Mouse (Mus musculus): ENCODE measurements at regions not wholly inside any gene's neighbourhood (a gene's known extent, or its start where the extent isn't known, plus 50 kb on each side); places are given as distances from the start of the nearest gene placed in this dataset.

DNA sequence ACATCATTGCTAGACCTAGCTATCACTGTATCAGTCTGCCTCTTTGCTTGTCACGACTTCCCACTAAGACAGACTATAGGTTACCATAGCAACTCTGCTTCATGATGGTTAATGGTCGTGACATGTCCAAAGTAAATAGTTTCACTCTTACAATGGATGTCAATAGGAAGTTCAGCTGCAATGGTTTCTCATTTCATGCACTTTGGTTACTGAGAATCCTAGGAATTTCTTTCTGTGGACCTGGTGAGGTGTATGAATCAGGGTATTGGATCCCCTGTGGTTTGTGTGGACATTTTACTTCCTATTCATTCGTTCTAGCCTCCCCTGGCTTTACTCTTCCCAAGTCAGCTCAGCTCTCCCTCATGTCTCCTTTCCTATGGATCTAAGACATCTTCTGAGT lies 385.5 kb upstream of the Dcn start:
- Histone ChIP-seq H3K4me2 (no peak overlapping the region), H3K27me3 (ENCODE audit: control insufficient read depth, insufficient read depth, low read length) (no peaks in the 10 kb centered on the region), H3K9ac (ENCODE audit: low read depth, low read length) (no peak overlapping the region), H3K9me3 (replicated peaks; ENCODE audit: control insufficient read depth, low read length) (no peaks in the 10 kb centered on the region), H3K4me3 (ENCODE audit: low read depth, low read length) (no peak overlapping the region), H3K36me3 (ENCODE audit: control insufficient read depth, insufficient read depth, low read length) (no peaks in the 10 kb centered on the region), H3K27ac (ENCODE audit: low read depth, low read length) (no peak overlapping the region), H3K4me1 (ENCODE audit: control insufficient read depth, insufficient read depth, low read length) (no peaks in the 10 kb centered on the region)
- ATAC-seq (replicated peaks; ENCODE audit: insufficient number of reproducible peaks, low FRiP score, low TSS enrichment): no peak
- WGBS (ENCODE audit: insufficient replicate concordance): 68% methylated on average over 3 of the region's 3 CpGs

DNA sequence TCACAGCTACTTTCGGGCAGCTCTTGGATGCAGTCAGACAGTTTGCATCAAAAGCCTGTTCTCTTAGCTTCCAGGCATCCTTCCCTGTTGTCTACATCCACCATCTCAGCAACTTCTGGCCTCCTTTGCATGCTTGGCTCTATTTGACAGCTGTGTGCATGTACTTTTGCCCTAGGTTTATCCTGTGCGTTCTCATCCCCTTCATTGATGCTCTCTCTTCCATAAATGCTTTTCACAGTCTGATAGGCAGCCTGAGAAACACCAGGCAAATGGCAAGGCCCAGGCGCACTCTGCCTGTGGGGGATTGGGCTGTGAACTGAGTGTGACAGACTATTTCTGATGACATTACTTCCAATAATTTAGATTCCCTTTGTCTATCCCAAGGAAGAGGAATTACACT lies 364.9 kb upstream of the Dcn start:
- no peaks in the 10 kb centered on the region for H3K27me3 ChIP-seq (ENCODE audit: control insufficient read depth, insufficient read depth, low read length)
- no peak for ATAC-seq (replicated peaks; ENCODE audit: insufficient number of reproducible peaks, low FRiP score, low TSS enrichment)
- 77% methylated on average over 3 of the region's 3 CpGs for WGBS (ENCODE audit: insufficient replicate concordance)

DNA sequence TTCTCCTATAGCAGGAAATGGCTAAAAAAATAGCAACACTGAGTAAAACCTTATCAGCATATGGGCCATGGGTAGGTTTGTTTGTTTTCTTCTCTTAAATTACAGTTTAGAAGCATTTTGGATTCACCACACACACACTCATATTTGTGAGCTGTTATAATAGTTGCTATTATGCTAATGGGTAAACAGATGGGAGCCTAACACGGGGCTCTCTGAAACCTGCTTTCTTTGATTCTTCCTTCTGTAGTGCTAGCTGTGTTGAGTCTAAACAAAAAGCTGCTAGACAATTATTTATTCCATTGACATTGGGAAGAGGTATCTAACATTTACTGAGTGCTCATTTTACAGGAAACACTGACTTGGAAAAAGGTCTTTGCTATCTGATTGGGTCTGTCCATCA lies 356.7 kb upstream of the Dcn start:
- Histone ChIP-seq H3K4me3 (ENCODE audit: low read depth, low read length) (no peak overlapping the region), H3K36me3 (ENCODE audit: control insufficient read depth, insufficient read depth, low read length) (no peaks in the 10 kb centered on the region), H3K9me3 (replicated peaks; ENCODE audit: control insufficient read depth, low read length) (no peaks in the 10 kb centered on the region), H3K4me2 (no peak overlapping the region), H3K4me1 (ENCODE audit: control insufficient read depth, insufficient read depth, low read length) (no peaks in the 10 kb centered on the region), H3K27me3 (ENCODE audit: control insufficient read depth, insufficient read depth, low read length) (no peaks in the 10 kb centered on the region), H3K27ac (ENCODE audit: low read depth, low read length) (no peak overlapping the region), H3K9ac (ENCODE audit: low read depth, low read length) (no peak overlapping the region)
- ATAC-seq (replicated peaks; ENCODE audit: insufficient number of reproducible peaks, low FRiP score, low TSS enrichment): no peak
- WGBS (ENCODE audit: insufficient replicate concordance): 76% methylated on average over 1 of the region's 1 CpGs

More for the DNA sequence above, 364.9 kb upstream of the Dcn start:
- Histone ChIP-seq H3K36me3 (ENCODE audit: control insufficient read depth, insufficient read depth, low read length) (no peaks in the 10 kb centered on the region), H3K9ac (ENCODE audit: low read depth, low read length) (no peak overlapping the region), H3K4me2 (no peak overlapping the region), H3K4me3 (ENCODE audit: low read depth, low read length) (no peak overlapping the region), H3K9me3 (replicated peaks; ENCODE audit: control insufficient read depth, low read length) (no peaks in the 10 kb centered on the region), H3K4me1 (ENCODE audit: control insufficient read depth, insufficient read depth, low read length) (no peaks in the 10 kb centered on the region), H3K27ac (ENCODE audit: low read depth, low read length) (no peak overlapping the region)

DNA sequence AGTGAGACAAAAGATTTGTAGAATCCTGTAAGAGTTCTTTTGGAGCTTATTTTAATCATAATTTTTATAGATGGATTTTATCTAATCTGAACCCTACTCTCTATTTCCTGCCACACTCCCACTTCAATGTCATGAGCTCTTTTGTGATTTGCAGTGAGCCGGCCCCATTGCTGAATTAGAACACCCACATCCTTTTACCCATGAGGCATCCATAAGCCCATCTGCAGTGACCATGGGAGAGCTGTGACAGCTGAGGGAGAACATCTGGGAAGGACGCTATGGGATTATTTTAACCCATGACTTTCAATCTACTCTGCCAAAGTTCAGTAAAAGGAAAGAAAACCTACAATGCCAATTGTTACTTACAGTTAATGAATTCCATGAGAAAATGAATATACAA lies 337.8 kb upstream of the Dcn start:
- Histone ChIP-seq H3K4me2 (no peak overlapping the region), H3K9ac (ENCODE audit: low read depth, low read length) (no peak overlapping the region), H3K27ac (ENCODE audit: low read depth, low read length) (no peak overlapping the region), H3K27me3 (ENCODE audit: control insufficient read depth, insufficient read depth, low read length) (no peaks in the 10 kb centered on the region), H3K9me3 (replicated peaks; ENCODE audit: control insufficient read depth, low read length) (no peaks in the 10 kb centered on the region), H3K4me1 (ENCODE audit: control insufficient read depth, insufficient read depth, low read length) (no peaks in the 10 kb centered on the region), H3K4me3 (ENCODE audit: low read depth, low read length) (no peak overlapping the region), H3K36me3 (ENCODE audit: control insufficient read depth, insufficient read depth, low read length) (no peaks in the 10 kb centered on the region)
- WGBS (ENCODE audit: insufficient replicate concordance): 65% methylated on average over 2 of the region's 2 CpGs
- ATAC-seq (replicated peaks; ENCODE audit: insufficient number of reproducible peaks, low FRiP score, low TSS enrichment): no peak

DNA sequence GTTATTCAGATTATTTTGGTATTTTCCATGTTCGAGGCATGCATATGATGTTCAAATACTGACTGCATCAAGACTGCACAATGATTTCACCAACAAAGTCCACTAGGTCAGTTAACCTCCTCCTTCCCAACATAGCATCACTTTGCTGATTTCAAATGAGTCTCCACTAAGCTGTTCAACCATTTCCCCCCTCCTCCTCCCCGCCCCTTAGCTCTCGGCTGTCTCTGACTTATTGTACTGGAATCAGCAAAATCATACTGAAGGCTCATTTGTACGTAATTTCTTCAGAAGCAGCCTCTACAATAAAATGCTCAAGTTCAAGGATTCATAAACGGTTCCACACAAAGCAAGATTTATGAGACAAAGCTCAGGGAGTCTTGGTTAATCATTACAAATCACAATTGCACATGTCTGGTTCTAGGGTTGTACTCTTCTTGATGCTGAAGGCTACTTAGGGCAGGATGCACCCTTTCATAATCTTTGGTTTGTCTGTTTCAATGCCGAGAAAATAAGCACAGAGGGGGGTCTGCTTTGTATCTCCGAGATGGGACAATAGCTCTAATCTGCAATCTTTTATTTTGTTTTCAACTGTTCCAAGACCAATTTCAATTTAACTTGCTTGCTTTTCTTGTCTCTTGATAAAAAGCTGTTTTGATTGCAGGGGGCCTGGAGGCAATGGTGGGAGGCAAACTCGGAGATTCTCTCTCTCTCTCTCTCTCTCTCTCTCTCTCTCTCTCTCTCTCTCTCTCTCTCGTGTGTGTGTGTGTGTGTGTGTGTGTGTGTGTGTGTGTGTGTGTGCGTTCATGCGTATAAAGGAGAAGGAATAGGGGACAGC lies 320.6 kb upstream of the Dcn start:
- Histone ChIP-seq H3K9me3 (replicated peaks; ENCODE audit: control insufficient read depth, low read length) (no peaks in the 10 kb centered on the region), H3K4me2 (no peak overlapping the region), H3K9ac (ENCODE audit: low read depth, low read length) (no peak overlapping the region), H3K4me3 (ENCODE audit: low read depth, low read length) (no peak overlapping the region), H3K27me3 (ENCODE audit: control insufficient read depth, insufficient read depth, low read length) (no peaks in the 10 kb centered on the region), H3K27ac (ENCODE audit: low read depth, low read length) (no peak overlapping the region), H3K4me1 (ENCODE audit: control insufficient read depth, insufficient read depth, low read length) (peaks cover 2% of the 10 kb centered on the region; the same call in 1 of the 2 replicates), H3K36me3 (ENCODE audit: control insufficient read depth, insufficient read depth, low read length) (no peaks in the 10 kb centered on the region)
- WGBS (ENCODE audit: insufficient replicate concordance): 60% methylated on average over 10 of the region's 11 CpGs
- ATAC-seq (replicated peaks; ENCODE audit: insufficient number of reproducible peaks, low FRiP score, low TSS enrichment): no peak

DNA sequence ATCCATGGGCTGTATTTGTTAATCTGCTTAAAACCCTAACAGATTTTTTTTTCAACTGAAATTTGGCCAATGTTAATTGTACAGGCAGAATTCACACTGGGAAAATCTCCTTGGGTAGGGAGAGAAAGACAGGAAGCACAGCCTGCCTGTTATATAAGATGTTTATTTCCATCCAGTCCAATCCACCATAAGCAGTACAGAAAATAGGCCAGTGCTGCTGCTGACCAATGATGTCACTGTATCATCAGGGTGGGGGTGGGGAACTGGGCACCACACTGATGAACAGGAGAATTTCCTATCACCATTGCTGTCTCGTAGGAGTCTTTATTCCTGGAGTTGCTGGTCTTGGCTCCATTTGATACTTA lies 320.0 kb upstream of the Dcn start:
- WGBS (ENCODE audit: insufficient replicate concordance): 55% methylated on average over 1 of the region's 1 CpGs
- no peak overlapping the region for H3K27ac ChIP-seq (ENCODE audit: low read depth, low read length)
- ATAC-seq (replicated peaks; ENCODE audit: insufficient number of reproducible peaks, low FRiP score, low TSS enrichment): no peak

DNA sequence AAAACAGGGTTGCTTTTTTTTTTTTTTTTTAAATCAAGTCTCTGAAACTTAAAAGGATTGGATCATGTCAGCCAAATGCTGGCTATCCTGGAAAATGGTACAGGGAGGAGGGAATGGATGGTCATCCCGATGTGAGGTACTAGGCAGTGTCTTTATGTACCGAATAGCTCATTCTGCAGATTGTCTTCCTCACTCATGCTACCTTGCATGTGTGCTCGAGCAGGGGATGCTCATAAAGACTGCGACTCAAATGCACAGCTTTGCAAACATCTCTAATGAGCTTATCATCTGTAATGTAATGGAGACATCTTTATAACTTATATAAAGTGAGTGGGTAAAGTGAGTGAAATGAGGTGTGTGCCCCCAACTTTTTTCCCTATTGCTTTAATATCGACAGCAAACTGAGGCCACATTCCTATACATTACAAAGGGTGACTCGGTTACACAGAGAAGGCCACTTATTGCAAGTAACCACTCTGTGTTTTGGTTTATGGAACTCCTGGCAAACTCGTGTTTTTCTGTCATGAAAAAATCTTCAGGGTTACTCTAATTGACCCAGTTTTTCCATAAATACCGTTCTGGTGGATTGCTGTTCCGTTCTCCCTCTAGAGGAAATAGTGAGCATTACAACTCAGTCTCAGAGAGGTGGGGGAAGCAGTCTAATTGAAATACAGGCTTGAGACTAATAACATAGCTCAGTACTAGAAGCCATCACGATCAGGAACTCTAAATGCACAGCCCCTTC lies 319.4 kb upstream of the Dcn start:
- no peak overlapping the region for H3K9ac ChIP-seq (ENCODE audit: low read depth, low read length)
- no peak overlapping the region for H3K27ac ChIP-seq (ENCODE audit: low read depth, low read length)
- WGBS (ENCODE audit: insufficient replicate concordance): 49% methylated on average over 10 of the region's 10 CpGs
- no peaks in the 10 kb centered on the region for H3K36me3 ChIP-seq (ENCODE audit: control insufficient read depth, insufficient read depth, low read length)
- no peaks in the 10 kb centered on the region for H3K27me3 ChIP-seq (ENCODE audit: control insufficient read depth, insufficient read depth, low read length)
- H3K9me3 ChIP-seq (replicated peaks; ENCODE audit: control insufficient read depth, low read length): no peaks in the 10 kb centered on the region
- H3K4me2 ChIP-seq: no peak overlapping the region
- ATAC-seq (replicated peaks; ENCODE audit: insufficient number of reproducible peaks, low FRiP score, low TSS enrichment): 0 out of 2 replicates have a peak, but pooled peaks have one; percentile 22
- no peak overlapping the region for H3K4me3 ChIP-seq (ENCODE audit: low read depth, low read length)
- H3K4me1 ChIP-seq (ENCODE audit: control insufficient read depth, insufficient read depth, low read length): peaks cover 2% of the 10 kb centered on the region; the same call in 1 of the 2 replicates

More for the DNA sequence above, 320.0 kb upstream of the Dcn start:
- no peak overlapping the region for H3K4me2 ChIP-seq
- no peak overlapping the region for H3K4me3 ChIP-seq (ENCODE audit: low read depth, low read length)
- H3K9ac ChIP-seq (ENCODE audit: low read depth, low read length): no peak overlapping the region
- H3K27me3 ChIP-seq (ENCODE audit: control insufficient read depth, insufficient read depth, low read length): no peaks in the 10 kb centered on the region
- no peaks in the 10 kb centered on the region for H3K36me3 ChIP-seq (ENCODE audit: control insufficient read depth, insufficient read depth, low read length)
- H3K4me1 ChIP-seq (ENCODE audit: control insufficient read depth, insufficient read depth, low read length): peaks cover 2% of the 10 kb centered on the region; the same call in 1 of the 2 replicates
- no peaks in the 10 kb centered on the region for H3K9me3 ChIP-seq (replicated peaks; ENCODE audit: control insufficient read depth, low read length)

DNA sequence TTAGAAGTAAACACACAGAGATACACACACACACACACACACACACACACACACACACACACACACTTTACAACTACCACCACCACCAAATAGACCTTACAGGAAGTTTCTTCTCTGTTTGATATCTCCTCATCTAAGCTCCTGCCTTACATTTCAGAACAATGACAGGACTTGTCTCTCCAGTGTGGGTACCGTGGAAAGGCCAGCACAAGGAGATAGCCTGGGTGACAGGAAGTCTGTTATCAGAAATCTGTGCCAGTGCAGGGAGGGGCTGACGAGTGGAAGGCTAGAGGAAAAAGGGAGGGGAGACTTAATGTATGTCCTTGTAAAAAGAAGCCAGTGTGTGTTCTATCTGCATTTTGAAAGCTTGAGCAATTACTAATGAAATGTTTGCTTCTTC lies 318.5 kb upstream of the Dcn start:
- Histone ChIP-seq H3K27me3 (ENCODE audit: control insufficient read depth, insufficient read depth, low read length) (no peaks in the 10 kb centered on the region), H3K4me2 (no peak overlapping the region), H3K9me3 (replicated peaks; ENCODE audit: control insufficient read depth, low read length) (no peaks in the 10 kb centered on the region), H3K36me3 (ENCODE audit: control insufficient read depth, insufficient read depth, low read length) (no peaks in the 10 kb centered on the region), H3K4me1 (ENCODE audit: control insufficient read depth, insufficient read depth, low read length) (peaks cover 2% of the 10 kb centered on the region; the same call in 1 of the 2 replicates), H3K4me3 (ENCODE audit: low read depth, low read length) (no peak overlapping the region), H3K9ac (ENCODE audit: low read depth, low read length) (no peak overlapping the region), H3K27ac (ENCODE audit: low read depth, low read length) (no peak overlapping the region)
- WGBS (ENCODE audit: insufficient replicate concordance): 3% methylated on average over 2 of the region's 2 CpGs
- ATAC-seq (replicated peaks; ENCODE audit: insufficient number of reproducible peaks, low FRiP score, low TSS enrichment): no peak; the same call in 1 of the 2 replicates

Measured in heart, embryonic 11.5 days (tissue).